Mouse (Mus musculus) v-Abl transformed pro-B cells (cell line): Measurements from ENCODE around the gene Clic4.
"Not testable (repeated sequence)": the region's sequence is repeated elsewhere in the genome, so short reads cannot be mapped to it uniquely, and the experiment has no call there.

Experiments
- in situ Hi-C, 2 experiments: fragments of 400-800 bp; cut with MboI; formaldehyde crosslinking; loops; one replicate each; pipeline ENCODE4 v1.15.1; 2025; ENCODE audit not compliant: unreplicated experiment in 2 of 2

Clic4 gene

DNA sequence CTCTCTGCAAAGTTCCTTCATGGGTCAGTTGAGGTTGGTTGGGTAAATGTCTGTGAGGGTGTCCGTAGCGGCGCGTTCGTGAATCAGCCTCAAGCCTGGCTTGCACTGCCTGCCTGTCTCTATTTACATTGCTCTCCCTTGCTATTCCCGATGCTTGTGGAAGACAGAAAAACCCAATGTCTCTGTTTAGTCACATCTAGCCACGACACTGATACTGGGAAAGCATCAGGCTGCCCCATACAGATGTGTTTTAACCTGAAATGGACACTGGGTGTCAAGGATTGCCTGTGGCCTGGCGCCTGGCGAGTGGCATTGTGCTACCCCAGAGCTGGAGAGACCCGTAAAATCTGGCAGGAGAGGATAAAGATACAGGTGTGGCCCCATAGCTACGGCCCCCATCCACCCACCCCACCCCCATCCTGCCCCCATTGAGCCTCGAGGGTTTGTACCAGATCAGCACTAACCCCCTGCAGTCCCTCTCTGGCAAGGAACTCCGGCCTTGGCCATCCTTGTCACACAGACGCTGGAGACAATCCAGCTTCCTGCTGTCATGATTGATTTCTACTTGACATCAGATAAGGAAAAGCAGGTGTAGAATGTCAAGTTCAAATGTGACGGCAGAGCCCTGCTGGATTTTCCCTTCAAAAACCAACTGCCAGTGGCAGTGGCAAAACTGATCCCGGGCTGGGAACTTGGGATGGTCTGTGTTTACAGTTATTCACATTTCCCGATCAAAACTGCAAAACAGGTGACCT lies 68.6 kb downstream of the Clic4 start:
- in situ Hi-C loops, result no loop called here

GRCm38 (mm10) chr4:135203279-135203678 lies 69.3 kb downstream of the Clic4 start:
- in situ Hi-C loops, result no loop called here

DNA sequence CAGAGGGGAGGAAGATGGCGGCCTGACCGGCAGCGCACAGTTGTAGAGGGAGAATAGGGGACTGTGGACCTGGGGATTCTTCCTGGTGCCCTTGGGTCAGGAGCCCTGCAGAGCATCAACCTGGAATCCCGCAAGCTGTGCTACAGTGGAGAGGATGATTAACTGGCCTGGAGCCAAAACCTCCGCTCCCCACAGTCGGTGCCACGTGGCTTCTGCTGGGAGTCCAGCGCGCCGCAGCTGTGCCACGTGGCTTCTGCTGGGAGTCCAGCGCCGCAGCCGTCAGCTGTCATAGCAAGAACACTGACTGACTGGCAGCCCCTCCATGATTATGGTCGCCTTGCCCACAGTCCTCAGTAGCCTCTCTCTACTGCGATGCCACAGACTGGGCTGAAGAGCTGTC lies 70.8 kb downstream of the Clic4 start:
- in situ Hi-C loops, result no loop called here

DNA sequence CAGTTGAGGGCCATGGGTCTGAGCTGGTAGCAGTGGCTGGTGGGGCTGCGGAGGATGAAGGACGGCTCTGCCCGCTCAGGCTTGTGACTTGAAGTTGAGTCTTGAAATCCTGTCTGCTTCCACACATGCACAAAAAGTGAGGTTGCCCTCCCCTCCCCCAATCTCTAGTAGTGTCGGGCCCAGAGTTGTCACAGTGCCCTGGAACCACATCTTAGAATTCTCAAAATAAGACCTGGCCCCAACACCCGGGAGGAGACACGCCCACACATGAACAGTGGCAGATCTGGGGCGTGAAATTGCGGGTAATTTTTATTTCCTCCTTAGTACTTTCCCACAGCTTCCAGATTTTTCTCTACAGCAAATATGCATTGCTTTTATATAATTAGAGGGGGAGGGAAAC lies 74.8 kb downstream of the Clic4 start:
- in situ Hi-C loops, result no loop called here

DNA sequence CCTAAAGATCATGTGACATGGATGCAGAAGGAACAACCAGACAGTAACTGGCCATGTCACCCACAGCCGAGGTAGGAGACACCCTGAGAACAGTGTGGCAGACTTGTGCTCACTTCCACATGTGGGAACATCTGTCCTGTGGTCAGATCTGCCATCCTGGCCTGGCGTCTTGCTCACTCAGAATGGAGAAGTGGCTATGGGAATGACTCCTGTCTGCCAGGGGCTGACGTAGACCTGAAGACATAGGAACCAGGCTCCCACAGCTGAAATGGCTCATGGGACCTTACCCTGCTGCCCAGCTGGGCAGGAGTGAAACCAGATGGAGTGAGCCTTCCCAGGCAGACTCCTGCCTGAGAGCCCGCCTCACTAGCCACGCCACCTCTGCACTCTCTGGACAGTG lies 79.8 kb downstream of the Clic4 start:
- in situ Hi-C loops, result no loop called here

DNA sequence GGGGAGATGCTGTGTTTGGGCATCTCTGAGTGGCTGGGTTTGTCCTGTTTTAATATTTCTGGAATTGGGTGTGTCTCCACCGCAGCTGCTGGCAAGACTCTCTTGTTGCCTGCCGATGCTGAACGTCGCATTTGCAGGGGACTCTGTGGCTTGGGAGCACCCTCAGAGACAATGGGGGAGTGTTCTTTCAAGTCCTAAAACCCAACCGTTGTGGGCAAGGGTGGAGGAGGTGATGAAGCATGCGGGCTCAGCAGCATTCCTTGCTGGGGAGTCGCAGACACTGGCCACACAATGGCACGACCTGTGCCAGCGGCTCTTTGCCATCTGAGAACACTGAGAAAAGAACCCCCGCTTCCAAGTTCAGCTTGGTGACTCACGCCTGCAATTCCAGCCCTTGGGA lies 81.0 kb downstream of the Clic4 start:
- in situ Hi-C loops, result no loop called here

DNA sequence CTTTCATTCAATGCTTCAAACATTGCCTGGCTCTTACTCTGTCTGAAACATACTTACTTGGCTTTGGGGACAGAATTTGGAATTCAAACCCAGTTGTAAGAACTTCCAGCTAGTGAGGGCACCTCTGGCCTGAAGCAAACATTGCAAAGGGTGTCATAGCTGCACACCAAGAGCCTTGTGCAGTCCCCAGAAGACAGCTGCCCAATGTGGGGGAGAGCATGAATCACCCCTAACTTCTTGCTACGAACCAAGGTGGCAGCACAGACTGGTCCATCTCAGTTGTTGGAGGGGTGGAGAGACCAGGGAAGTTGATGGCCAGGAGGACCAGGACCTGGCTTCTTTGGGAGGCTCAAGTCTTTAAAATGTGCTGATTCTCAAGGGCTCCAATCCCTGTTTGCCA lies 81.4 kb downstream of the Clic4 start:
- in situ Hi-C loops, result no loop called here

- in situ Hi-C loops, result no loop called here
Measured at GRCm38 (mm10) chr4:135190364-135190763, 82.2 kb downstream of the Clic4 start.

GRCm38 (mm10) chr4:135189452-135190008 lies 83.1 kb downstream of the Clic4 start:
- in situ Hi-C loops, result no loop called here

- in situ Hi-C loops, result not testable (repeated sequence)
Measured at GRCm38 (mm10) chr4:135184277-135184676, 88.3 kb downstream of the Clic4 start.

GRCm38 (mm10) chr4:135181819-135182218 lies 90.8 kb downstream of the Clic4 start:
- in situ Hi-C loops, result no loop called here

DNA sequence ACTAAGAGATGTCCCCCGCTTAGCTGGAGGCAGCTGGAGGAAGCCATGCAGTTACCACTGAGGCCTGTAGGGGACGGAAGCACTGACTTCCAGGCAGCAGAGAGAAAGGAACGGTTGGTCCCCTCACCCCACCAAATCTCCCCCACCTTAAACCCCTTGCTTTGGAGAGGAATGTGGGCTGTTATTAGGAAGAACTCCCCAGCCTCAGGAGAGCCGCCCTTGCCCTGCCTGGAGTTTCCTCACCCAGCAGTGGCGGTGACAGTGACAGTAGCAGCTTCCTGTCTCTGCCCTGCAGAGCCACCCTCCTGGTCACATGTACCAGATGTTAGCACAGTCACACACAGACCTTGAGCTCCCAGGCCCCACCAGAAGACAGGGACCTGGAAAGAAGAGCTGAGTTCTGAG lies 93.5 kb downstream of the Clic4 start:
- in situ Hi-C loops, result no loop called here

DNA sequence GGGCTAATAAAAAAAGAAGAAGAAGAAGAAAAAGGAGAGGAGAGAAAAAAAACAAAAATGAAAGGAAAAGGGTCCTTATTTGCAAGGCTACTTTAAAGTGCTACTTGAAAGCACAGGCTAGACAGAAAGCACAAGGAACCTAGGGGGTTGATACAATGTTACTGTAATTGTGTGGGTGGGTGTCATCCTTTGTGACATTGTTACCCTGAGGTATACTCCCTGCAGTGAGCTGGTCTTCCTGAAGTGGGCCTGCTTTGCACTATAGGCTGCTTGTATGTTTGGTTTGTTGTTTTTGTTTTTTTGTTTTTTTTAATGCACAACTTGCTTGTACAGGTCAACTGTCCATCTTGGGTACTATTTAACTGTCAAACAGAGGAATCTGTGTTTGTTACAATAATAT lies 95.0 kb downstream of the Clic4 start:
- in situ Hi-C loops, result no loop called here

DNA sequence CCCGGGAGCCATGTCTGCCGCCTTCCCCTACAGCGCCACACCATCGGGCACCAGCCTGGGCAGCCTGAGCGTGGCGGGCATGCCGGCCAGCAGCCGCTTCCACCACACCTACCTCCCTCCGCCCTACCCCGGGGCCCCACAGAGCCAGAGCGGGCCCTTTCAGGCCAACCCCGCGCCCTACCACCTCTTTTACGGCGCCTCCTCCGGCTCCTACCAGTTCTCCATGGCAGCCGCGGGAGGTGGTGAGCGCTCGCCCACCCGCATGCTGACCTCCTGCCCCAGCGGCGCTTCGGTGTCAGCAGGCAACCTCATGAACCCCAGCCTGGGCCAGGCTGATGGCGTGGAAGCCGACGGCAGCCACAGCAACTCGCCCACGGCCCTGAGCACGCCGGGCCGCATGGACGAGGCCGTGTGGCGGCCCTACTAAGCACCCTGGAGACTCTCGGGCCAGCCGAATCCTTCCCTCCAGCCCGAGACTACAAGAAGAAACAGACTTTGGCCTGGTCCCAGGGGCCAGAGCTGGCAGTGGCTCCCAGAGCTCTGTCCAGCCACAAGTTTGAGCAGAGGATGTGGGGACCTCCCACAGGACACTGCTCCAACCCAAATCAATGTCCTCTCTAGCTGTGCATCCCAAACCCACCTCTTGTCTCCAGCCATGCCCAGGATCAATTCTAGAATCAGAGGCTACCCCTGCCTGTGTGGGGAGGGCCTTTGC lies 97.1 kb downstream of the Clic4 start:
- in situ Hi-C loops, result no loop called here

DNA sequence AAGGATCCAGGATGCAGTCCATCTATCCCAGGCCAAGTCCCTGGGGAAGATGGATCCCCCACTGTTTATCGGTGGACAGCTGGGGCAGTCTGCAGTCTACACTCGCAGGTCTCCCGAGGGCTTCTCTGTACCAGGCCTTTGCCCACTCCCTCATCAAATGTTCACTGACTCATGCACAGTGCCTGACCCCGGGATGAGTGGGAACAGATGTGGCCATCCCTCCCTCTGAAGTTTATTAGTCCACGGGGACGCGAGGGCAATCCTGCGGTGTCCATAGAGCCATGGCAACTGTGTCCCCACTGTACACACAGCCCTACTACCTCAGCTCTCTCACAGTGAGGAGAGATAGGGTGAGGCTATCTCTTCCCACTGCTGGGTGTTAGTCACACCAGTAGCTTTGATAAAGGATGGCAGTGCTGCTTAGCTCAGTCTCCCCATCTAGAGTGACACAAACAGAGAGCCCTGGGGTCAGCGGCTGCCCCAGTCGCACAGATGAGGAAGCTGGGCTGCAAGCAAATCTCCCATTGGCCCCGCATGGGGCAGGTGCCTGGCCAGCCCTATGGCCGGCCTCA lies 101.2 kb downstream of the Clic4 start:
- in situ Hi-C loops, result no loop called here

- in situ Hi-C loops, result no loop called here
Measured at GRCm38 (mm10) chr4:135169501-135169900, 103.1 kb downstream of the Clic4 start.

GRCm38 (mm10) chr4:135169096-135169495 lies 103.5 kb downstream of the Clic4 start:
- in situ Hi-C loops, result no loop called here

DNA sequence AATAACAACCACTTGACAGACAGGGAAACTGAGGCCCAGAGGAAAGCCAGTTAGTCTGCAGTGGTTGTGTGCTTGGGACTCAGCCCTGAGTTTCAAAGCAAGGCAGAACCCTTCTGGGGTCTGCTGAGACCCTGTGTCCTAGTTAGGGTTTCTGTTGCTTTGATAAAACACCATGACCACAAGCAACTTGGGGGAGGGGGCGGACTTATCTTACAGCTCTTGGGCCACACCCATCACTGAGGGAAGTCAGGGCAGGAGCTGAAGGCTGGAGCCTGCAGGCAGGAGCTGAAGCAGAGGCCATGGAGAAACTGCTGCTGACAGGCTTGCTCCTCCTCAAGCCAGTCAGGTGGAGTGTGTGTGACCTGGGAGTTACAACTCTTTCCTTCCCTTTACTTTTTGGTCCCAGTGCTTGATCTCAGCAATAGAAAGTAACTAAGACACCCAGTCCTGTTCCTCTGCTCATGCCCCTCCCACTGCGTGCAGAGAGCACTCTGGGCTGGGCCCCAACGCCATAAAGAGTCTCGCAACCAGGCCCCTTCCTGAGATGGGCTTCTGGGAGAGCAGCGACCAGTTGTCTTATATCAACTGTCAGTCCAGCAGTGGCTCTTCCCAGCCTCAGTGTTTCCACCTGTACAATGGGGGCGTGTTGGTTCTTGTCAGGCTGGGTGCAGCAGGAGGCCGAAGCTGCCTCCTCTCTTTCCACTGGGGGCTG lies 104.6 kb downstream of the Clic4 start:
- in situ Hi-C loops, result no loop called here

DNA sequence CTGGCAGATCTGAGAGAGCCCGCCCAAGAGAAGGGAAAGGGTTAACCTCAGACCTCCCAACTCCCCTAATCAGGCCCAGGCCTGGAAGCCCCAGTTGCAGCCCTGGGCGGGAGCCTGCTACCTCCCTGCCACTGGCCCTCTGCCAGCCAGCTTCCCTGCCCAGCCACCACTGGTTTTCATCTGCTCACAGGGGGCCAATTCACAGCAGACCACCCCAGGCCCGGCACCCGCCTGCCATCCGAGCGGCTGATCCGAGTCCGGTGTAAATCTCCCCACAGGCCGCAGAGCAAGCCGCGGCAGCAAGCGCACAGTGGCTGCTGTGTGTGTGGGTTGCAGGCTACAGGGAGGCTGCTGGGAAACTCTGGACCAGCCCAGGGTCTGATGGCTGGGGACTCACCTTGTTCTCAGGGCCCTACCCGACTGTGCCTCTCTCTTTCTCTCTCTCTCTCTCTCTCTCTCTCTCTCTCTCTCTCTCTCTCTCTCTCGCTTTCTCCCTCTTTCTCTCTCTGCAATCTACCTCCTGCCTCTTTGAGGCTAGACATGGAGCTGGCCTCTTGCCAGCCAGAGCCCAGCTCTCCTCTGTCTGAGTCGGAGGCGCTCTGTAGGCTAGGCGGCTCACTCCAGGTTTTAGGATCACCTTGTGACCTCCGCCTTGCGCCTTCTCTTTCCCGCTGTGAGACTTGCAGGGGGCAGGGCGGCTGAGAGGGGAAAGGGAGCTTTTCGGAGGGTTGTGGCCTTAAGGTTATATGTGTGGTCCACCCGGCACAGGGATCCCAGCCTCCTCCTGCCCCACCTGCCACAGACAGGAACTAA lies 106.0 kb downstream of the Clic4 start:
- in situ Hi-C loops, result no loop called here

- in situ Hi-C loops, result no loop called here
Measured at GRCm38 (mm10) chr4:135165761-135166160, 106.9 kb downstream of the Clic4 start.
